27 mouse cellular contexts compared by ENCODE assay signal in the genomic region with DNA sequence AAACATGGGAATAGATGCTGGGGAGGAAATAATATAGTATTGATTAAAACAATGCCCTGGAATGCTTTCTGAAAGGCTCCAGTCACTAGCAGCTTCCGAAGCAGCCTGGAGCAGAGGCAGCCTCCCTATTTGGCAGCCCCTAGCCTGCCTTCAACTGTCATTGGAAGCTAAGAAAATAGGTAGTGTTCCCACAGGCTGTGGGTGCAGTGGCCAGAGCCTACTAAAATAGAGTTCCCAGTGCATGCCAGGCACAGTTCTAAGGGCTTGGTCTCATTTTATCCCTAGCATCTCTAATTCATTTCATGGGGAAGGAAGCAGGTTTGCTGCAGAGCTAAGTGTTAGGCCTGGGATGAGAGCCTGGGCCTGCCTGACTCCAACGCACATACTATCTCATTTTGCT.
DNase-seq lines count a peak whose midpoint lies in the region; ATAC-seq and TF ChIP-seq lines count a peak whose summit lies in the region.
"Had no signal": no experiment of that assay in that cellular context is flagged by ENCODE, and none has a peak within 500 bp of the region (broad histone marks: within the 10 kb centered on the region; RNA-seq: fewer than 3 reads in every experiment).

No protein-coding gene starts in this region.

- ATAC-seq in forebrain, postnatal 0 days, result peak; percentile 38; the same call in 1 of the 2 replicates
- no peak for ATAC-seq in forebrain, embryonic 15.5 days (replicated peaks)
- no peak for ATAC-seq in midbrain, embryonic 15.5 days (replicated peaks)
- no peak for ATAC-seq in midbrain, embryonic 16.5 days
- ATAC-seq: forebrain, embryonic 14.5 days; Patski had no signal

- H3K4me2 ChIP-seq in forebrain, postnatal 0 days (ENCODE audit: low read depth), result no peak overlapping the region
- no peak overlapping the region for H3K4me2 ChIP-seq in forebrain, embryonic 15.5 days (replicated peaks)
- no peak overlapping the region for H3K4me2 ChIP-seq in midbrain, embryonic 15.5 days
- H3K4me2 ChIP-seq in midbrain, embryonic 16.5 days (ENCODE audit: low read length), result no peak overlapping the region
- H3K4me2 ChIP-seq: embryonic facial prominence, embryonic 12.5 days; embryonic facial prominence, embryonic 15.5 days; heart, embryonic 12.5 days; heart, embryonic 15.5 days; hindbrain, embryonic 14.5 days had no signal

- DNase-seq in forebrain, postnatal 0 days, result no peak
- no peak for DNase-seq in layer of hippocampus, adult 2 months (ENCODE audit: low spot score in 2 of 2)
- DNase-seq in layer of hippocampus, postnatal 14 days (ENCODE audit: low spot score in 2 of 2), result no peak
- peak; percentile 56 for DNase-seq in brain, adult 2 months (ENCODE audit: low read depth, low spot score)
- DNase-seq in limb, embryonic 10.5 days (ENCODE audit: low spot score), result no peak
- DNase-seq: adrenal gland, postnatal 10 days; adrenal gland, postnatal 36 days; B cell, adult 2 months; cerebellum, adult 11-12 months; cerebellum, adult 9-10 months; cerebellum, postnatal 14 days; gastrocnemius, postnatal 25 days; heart, adult 18-20 months; heart, postnatal 10 days; heart, postnatal 36 days had no signal

- no peak overlapping the region for H3K27ac ChIP-seq in forebrain, postnatal 0 days (ENCODE audit: low read depth, low read length)
- no peak overlapping the region; the same call in 1 of the 2 replicates for H3K27ac ChIP-seq in forebrain, embryonic 15.5 days (replicated peaks)
- H3K27ac ChIP-seq in layer of hippocampus, adult 2 months, result peak overlapping the region; percentile 89
- H3K27ac ChIP-seq in midbrain, embryonic 15.5 days, result peak overlapping the region; percentile 18; the same call in 1 of the 2 replicates
- no peak overlapping the region for H3K27ac ChIP-seq in midbrain, embryonic 16.5 days (ENCODE audit: low read length)
- no peak overlapping the region for H3K27ac ChIP-seq in limb, embryonic 10.5 days
- H3K27ac ChIP-seq: embryonic facial prominence, embryonic 12.5 days; embryonic facial prominence, embryonic 15.5 days; heart, embryonic 15.5 days; hindbrain, embryonic 10.5 days had no signal

- H3K4me1 ChIP-seq in forebrain, postnatal 0 days (ENCODE audit: insufficient read depth), result no peaks in the 10 kb centered on the region
- H3K4me1 ChIP-seq in forebrain, embryonic 15.5 days, result peaks cover 23% of the 10 kb centered on the region
- H3K4me1 ChIP-seq in midbrain, embryonic 15.5 days, result peaks cover 14% of the 10 kb centered on the region
- H3K4me1 ChIP-seq in midbrain, embryonic 16.5 days (ENCODE audit: control insufficient read depth, insufficient read depth, low read length), result peaks cover 10% of the 10 kb centered on the region
- 0 out of 2 replicates have a peak, but pooled peaks cover 3% of the 10 kb centered on the region for H3K4me1 ChIP-seq in limb, embryonic 10.5 days
- H3K4me1 ChIP-seq: embryonic facial prominence, embryonic 12.5 days; embryonic facial prominence, embryonic 15.5 days; heart, embryonic 12.5 days; heart, embryonic 15.5 days had no signal

- WGBS in forebrain, postnatal 0 days, result 63% methylated on average over 2 of the region's 2 CpGs
- 68% methylated on average over 2 of the region's 2 CpGs for WGBS in forebrain, embryonic 15.5 days
- WGBS in midbrain, embryonic 15.5 days, result 70% methylated on average over 2 of the region's 2 CpGs
- WGBS in midbrain, embryonic 16.5 days, result 69% methylated on average over 2 of the region's 2 CpGs
- 92% methylated on average over 2 of the region's 2 CpGs for WGBS in limb, embryonic 10.5 days

- H3K27me3 ChIP-seq in forebrain, postnatal 0 days (ENCODE audit: insufficient read depth, low read length), result no peaks in the 10 kb centered on the region
- H3K27me3 ChIP-seq in forebrain, embryonic 15.5 days, result no peaks in the 10 kb centered on the region
- H3K27me3 ChIP-seq in midbrain, embryonic 15.5 days (replicated peaks), result no peaks in the 10 kb centered on the region
- H3K27me3 ChIP-seq in midbrain, embryonic 16.5 days (ENCODE audit: control insufficient read depth, insufficient read depth, low read depth, low read length), result no peaks in the 10 kb centered on the region
- H3K27me3 ChIP-seq in limb, embryonic 10.5 days (ENCODE audit: low read depth, poor library complexity, severe bottlenecking), result no peaks in the 10 kb centered on the region
- H3K27me3 ChIP-seq: embryonic facial prominence, embryonic 12.5 days; embryonic facial prominence, embryonic 15.5 days; heart, embryonic 12.5 days; heart, embryonic 15.5 days; Patski had no signal

- H3K36me3 ChIP-seq in forebrain, postnatal 0 days (ENCODE audit: insufficient read depth), result no peaks in the 10 kb centered on the region
- H3K36me3 ChIP-seq in forebrain, embryonic 15.5 days, result no peaks in the 10 kb centered on the region
- no peaks in the 10 kb centered on the region for H3K36me3 ChIP-seq in midbrain, embryonic 15.5 days (replicated peaks)
- H3K36me3 ChIP-seq in midbrain, embryonic 16.5 days (ENCODE audit: control insufficient read depth, insufficient read depth, low read length), result no peaks in the 10 kb centered on the region
- no peaks in the 10 kb centered on the region for H3K36me3 ChIP-seq in limb, embryonic 10.5 days
- H3K36me3 ChIP-seq: embryonic facial prominence, embryonic 12.5 days; embryonic facial prominence, embryonic 15.5 days; G1E; heart, embryonic 12.5 days; heart, embryonic 15.5 days; hindbrain, embryonic 10.5 days had no signal

- H3K9ac ChIP-seq in forebrain, postnatal 0 days, result no peak overlapping the region
- no peak overlapping the region for H3K9ac ChIP-seq in forebrain, embryonic 15.5 days (replicated peaks)
- no peak overlapping the region for H3K9ac ChIP-seq in midbrain, embryonic 15.5 days
- H3K9ac ChIP-seq in midbrain, embryonic 16.5 days (ENCODE audit: low read depth, low read length), result no peak overlapping the region
- H3K9ac ChIP-seq: embryonic facial prominence, embryonic 12.5 days; embryonic facial prominence, embryonic 15.5 days; heart, embryonic 12.5 days; heart, embryonic 15.5 days; hindbrain, embryonic 14.5 days had no signal

- no peak for TF ChIP-seq CTCF in forebrain, postnatal 0 days (IDR thresholded peaks at IDR 0.05; ENCODE audit: low read depth)
- no peak for TF ChIP-seq CTCF in layer of hippocampus, adult 2 months (conservative IDR thresholded peaks at IDR 0.05)

- H3K4me3 ChIP-seq in forebrain, postnatal 0 days (ENCODE audit: low read depth, low read length), result no peak overlapping the region
- no peak overlapping the region for H3K4me3 ChIP-seq in forebrain, embryonic 15.5 days
- H3K4me3 ChIP-seq in layer of hippocampus, adult 2 months, result no peak overlapping the region
- H3K4me3 ChIP-seq in midbrain, embryonic 15.5 days, result no peak overlapping the region
- no peak overlapping the region for H3K4me3 ChIP-seq in midbrain, embryonic 16.5 days (ENCODE audit: low read depth, low read length)
- no peak overlapping the region for H3K4me3 ChIP-seq in limb, embryonic 10.5 days
- H3K4me3 ChIP-seq: embryonic facial prominence, embryonic 12.5 days; embryonic facial prominence, embryonic 15.5 days; heart, embryonic 12.5 days; heart, embryonic 15.5 days; hindbrain, embryonic 10.5 days had no signal

- H3K9me3 ChIP-seq in forebrain, postnatal 0 days (ENCODE audit: low read length), result no peaks in the 10 kb centered on the region
- no peaks in the 10 kb centered on the region for H3K9me3 ChIP-seq in forebrain, embryonic 15.5 days
- H3K9me3 ChIP-seq in midbrain, embryonic 15.5 days, result no peaks in the 10 kb centered on the region
- no peaks in the 10 kb centered on the region for H3K9me3 ChIP-seq in midbrain, embryonic 16.5 days (replicated peaks; ENCODE audit: control insufficient read depth, low read length, poor library complexity, severe bottlenecking)
- no peaks in the 10 kb centered on the region for H3K9me3 ChIP-seq in limb, embryonic 10.5 days (replicated peaks)
- H3K9me3 ChIP-seq: embryonic facial prominence, embryonic 12.5 days; embryonic facial prominence, embryonic 15.5 days; G1E; heart, embryonic 15.5 days; hindbrain, embryonic 10.5 days had no signal

Comparison
In these comparisons a context has a peak if more than half of its experiments do, and no peak if none do; other contexts are left out.
1. H3K27ac ChIP-seq: peak in layer of hippocampus, adult 2 months (single experiment) and midbrain, embryonic 15.5 days (single experiment); none in forebrain, postnatal 0 days (single experiment), forebrain, embryonic 15.5 days (single experiment), midbrain, embryonic 16.5 days (single experiment) and limb, embryonic 10.5 days (single experiment).